Mouse (Mus musculus): Measurements from ENCODE around the gene Defb41.
"Not testable (repeated sequence)": the region's sequence is repeated elsewhere in the genome, so short reads cannot be mapped to it uniquely, and the experiment has no call there.

Gene Defb41

GRCm38 (mm10) chr1:18265038-18265437 lies at the start of gene Defb41:
TSS of gene Defb41 (minus strand) at chr1:18265138.
- DNase-seq (ENCODE audit: low read depth, low spot score) = no peak

- DNase-seq (ENCODE audit: low read depth, low spot score) = no peak
These were observed 43.5 kb upstream of the Defb41 start for GRCm38 (mm10) chr1:18308474-18308829.

DNA sequence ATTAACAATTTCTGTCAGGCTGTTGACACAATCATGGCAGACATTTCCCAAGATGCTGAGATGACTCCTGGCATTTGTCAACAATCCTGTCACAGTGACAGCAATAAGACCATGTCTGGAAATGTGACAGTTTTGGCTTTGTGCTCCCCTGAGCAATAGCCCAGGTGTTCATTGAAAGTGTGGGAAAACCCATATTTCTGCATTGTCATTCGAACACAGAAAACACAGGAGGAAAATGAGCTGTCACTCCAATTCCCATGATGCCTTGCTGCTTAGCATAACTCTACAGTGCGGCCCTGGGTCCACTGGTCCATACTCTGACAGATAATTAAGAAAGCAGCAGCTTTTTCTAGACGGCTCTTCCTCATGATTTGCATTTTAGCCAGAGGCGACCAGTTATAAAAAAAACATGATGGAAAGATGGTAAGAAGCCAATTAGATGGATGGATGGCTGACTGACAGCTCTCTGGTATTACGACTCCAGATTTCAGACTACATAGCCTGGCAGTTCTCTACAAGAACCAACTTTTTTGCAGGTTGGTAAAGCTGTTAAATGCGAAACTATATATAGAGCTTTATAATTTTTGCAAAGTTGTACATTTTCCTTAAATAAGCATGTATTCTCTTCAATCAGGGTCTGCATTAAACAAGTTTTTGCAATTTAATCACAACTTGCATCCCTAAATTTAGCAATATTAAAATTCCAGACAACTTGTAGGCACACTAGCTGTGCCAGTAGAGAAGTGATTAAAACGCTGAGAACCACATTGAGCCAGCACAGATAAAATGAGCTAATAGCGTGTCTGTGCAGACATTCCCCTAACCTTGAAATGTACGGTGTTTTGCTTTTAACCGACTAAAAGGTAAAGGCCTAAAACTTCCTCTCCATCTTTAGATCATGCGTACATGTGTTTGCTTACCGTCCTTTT lies 42.9 kb upstream of the Defb41 start:
- no peak for DNase-seq (ENCODE audit: low read depth, low spot score)

DNA sequence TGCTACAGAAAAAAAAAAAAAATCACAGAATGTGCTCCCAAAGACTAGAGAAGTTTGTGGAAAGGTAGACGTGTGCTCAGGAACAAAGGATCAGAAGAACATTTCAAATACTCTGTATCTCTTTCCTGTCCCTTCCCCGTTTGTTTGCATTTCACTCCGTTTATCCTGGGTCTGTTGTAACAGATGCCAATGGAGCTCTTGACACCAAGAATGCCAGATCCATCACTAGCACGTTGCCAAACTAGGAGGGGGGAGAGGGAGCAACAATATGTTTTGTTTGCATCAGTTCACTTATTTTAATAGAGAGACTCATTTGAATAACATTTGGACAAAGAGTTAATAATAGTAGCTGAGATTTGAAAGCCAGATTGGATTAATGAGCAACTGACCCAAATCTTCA lies 27.6 kb upstream of the Defb41 start:
- DNase-seq (ENCODE audit: low read depth, low spot score) = no peak

GRCm38 (mm10) chr1:18288860-18289259 lies 23.9 kb upstream of the Defb41 start:
- no peak for DNase-seq (ENCODE audit: low read depth, low spot score)

- DNase-seq (ENCODE audit: low read depth, low spot score) = no peak
These were observed 22.4 kb upstream of the Defb41 start for GRCm38 (mm10) chr1:18287371-18287770.

DNA sequence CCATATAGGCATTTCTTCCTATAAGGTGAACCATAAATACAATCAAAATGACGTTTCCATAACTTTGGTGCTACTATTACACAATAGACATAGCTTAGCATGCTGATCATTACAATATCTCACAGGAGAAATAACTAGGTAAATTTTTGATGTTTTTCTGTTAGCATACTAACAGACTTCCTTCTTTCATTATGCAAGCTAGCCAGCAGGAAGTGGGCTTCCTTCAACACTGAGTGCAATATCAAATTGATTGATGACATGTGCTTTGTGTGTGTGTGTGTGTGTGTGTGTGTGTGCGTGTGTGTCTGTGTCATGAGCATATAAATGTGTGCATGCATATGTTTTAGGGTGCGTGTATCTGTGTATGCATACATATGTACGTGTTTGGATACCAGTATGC lies 6.2 kb upstream of the Defb41 start:
- DNase-seq (ENCODE audit: low read depth, low spot score) = no peak

DNA sequence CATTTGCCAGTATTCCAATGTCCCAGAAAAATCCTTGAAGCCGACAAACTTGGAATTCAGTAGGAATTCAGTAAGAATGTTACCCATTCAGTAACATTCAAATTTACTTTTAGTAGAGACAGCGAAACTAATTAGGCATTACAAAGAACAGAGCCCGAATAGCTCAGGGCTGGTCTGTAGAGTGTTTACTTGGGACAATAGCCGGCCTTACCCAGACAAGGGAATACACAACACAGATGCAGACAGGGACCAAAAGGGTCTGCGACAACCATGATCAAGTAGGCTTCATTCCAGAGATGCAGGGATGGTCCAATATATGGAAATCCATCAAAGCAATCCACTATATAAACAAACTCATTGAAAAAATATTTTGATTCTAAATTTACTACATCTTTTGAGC lies 3.9 kb upstream of the Defb41 start:
- DNase-seq (ENCODE audit: low read depth, low spot score) = no peak

GRCm38 (mm10) chr1:18245801-18246580 lies 18.9 kb downstream of the Defb41 start:
- DNase-seq (ENCODE audit: low read depth, low spot score) = not testable (repeated sequence)

DNA sequence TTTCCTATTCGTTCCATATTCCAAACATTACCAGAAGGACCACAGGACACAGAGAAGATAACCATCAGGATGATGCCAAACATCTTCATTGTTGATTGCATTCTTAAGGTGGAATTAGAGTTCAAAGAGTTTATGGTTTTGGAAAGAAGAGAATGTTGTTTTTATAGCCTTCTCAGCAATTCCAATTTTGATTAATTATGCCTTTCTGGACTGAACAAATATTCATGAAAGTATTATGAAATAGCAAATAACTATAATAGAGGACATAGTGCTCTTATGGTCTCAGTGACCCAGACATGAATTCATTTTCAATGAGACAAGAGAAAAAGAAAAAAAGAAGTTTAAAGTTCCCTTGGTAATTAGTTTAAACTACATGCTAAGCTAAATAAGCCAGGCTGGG lies 27.6 kb downstream of the Defb41 start, which contains the start of gene Defb18:
Gene Defb18, minus strand, starts transcription at position 101 of the 400 bp plus-strand sequence.
- DNase-seq (ENCODE audit: low read depth, low spot score) = no peak

GRCm38 (mm10) chr1:18223385-18223945 lies 41.5 kb downstream of the Defb41 start:
- DNase-seq (ENCODE audit: low read depth, low spot score) = peak; percentile 9
